Mouse (Mus musculus): ENCODE measurements around the gene Ckm.

Gene Ckm

GRCm38 (mm10) chr7:19404476-19404875 is at the start of gene Ckm:
Gene Ckm, plus strand, starts transcription at chr7:19404776.
- DNase-seq (ENCODE audit: low read depth, low spot score) = no peak

GRCm38 (mm10) chr7:19354991-19355390 is 49.6 kb upstream of the Ckm start:
- no peak for DNase-seq (ENCODE audit: low read depth, low spot score)

- no peak for DNase-seq (ENCODE audit: low read depth, low spot score)
Measured at GRCm38 (mm10) chr7:19356311-19356710, 48.3 kb upstream of the Ckm start.

- no peak for DNase-seq (ENCODE audit: low read depth, low spot score)
Measured at GRCm38 (mm10) chr7:19357381-19358375, 46.9 kb upstream of the Ckm start.

- no peak for DNase-seq (ENCODE audit: low read depth, low spot score)
Measured at GRCm38 (mm10) chr7:19358634-19359033, 45.9 kb upstream of the Ckm start.

GRCm38 (mm10) chr7:19359299-19359891 is 45.2 kb upstream of the Ckm start, which contains the start of the genes Cd3eap and Ppp1r13l:
Gene Cd3eap, minus strand, starts transcription at chr7:19359483.
Gene Ppp1r13l, plus strand, starts transcription at chr7:19359749.
- no peak for DNase-seq (ENCODE audit: low read depth, low spot score)

GRCm38 (mm10) chr7:19359892-19360641 is 44.5 kb upstream of the Ckm start:
- no peak for DNase-seq (ENCODE audit: low read depth, low spot score)

GRCm38 (mm10) chr7:19360944-19361343 is 43.6 kb upstream of the Ckm start:
- DNase-seq (ENCODE audit: low read depth, low spot score) = no peak

GRCm38 (mm10) chr7:19361720-19362119 is 42.9 kb upstream of the Ckm start:
- no peak for DNase-seq (ENCODE audit: low read depth, low spot score)

- DNase-seq (ENCODE audit: low read depth, low spot score) = no peak
Measured at GRCm38 (mm10) chr7:19362276-19362675, 42.3 kb upstream of the Ckm start.

- DNase-seq (ENCODE audit: low read depth, low spot score) = no peak
Measured at GRCm38 (mm10) chr7:19363881-19364280, 40.7 kb upstream of the Ckm start.

- DNase-seq (ENCODE audit: low read depth, low spot score) = no peak
Measured at GRCm38 (mm10) chr7:19365376-19365775, 39.2 kb upstream of the Ckm start.

GRCm38 (mm10) chr7:19368380-19368779 is 36.2 kb upstream of the Ckm start:
- no peak for DNase-seq (ENCODE audit: low read depth, low spot score)

- no peak for DNase-seq (ENCODE audit: low read depth, low spot score)
Measured at GRCm38 (mm10) chr7:19369823-19370425, 34.7 kb upstream of the Ckm start.

GRCm38 (mm10) chr7:19373367-19373766 is 31.2 kb upstream of the Ckm start:
- DNase-seq (ENCODE audit: low read depth, low spot score) = no peak

- no peak for DNase-seq (ENCODE audit: low read depth, low spot score)
Measured at GRCm38 (mm10) chr7:19375368-19375767, 29.2 kb upstream of the Ckm start.

GRCm38 (mm10) chr7:19376019-19376418 is 28.6 kb upstream of the Ckm start:
- DNase-seq (ENCODE audit: low read depth, low spot score) = no peak

- DNase-seq (ENCODE audit: low read depth, low spot score) = no peak
Measured at GRCm38 (mm10) chr7:19378049-19378448, 26.5 kb upstream of the Ckm start.

- DNase-seq (ENCODE audit: low read depth, low spot score) = peak; percentile 97
Measured at GRCm38 (mm10) chr7:19381377-19382165, 23.0 kb upstream of the Ckm start, which contains the start of gene Ercc2. Gene Ercc2, plus strand, starts transcription at chr7:19382010.

- no peak for DNase-seq (ENCODE audit: low read depth, low spot score)
Measured at GRCm38 (mm10) chr7:19382166-19382541, 22.4 kb upstream of the Ckm start.

- DNase-seq (ENCODE audit: low read depth, low spot score) = no peak
Measured at GRCm38 (mm10) chr7:19383708-19384107, 20.9 kb upstream of the Ckm start.

All from retina, adult 2 months (tissue).